In genomic region chr17:5000871-5001270, GRCm38 (mm10) we compare ENCODE assay signal across 8 mouse cellular contexts. TPM values are rescaled to one million over a fixed set of nuclear protein-coding genes. Genes with fewer than 3 reads are reported as not detected.
DNase-seq lines count a peak whose midpoint lies in the region; ATAC-seq and TF ChIP-seq lines count a peak whose summit lies in the region.

No protein-coding gene starts in this region.

- no peaks in the 10 kb centered on the region for H3K27me3 ChIP-seq in neural tube, embryonic 12.5 days (replicated peaks)
- H3K27me3 ChIP-seq in limb, embryonic 14.5 days (ENCODE audit: control insufficient read depth, insufficient read depth, low read length): no peaks in the 10 kb centered on the region

- H3K4me3 ChIP-seq in neural tube, embryonic 12.5 days: no peak overlapping the region
- no peak overlapping the region for H3K4me3 ChIP-seq in limb, embryonic 14.5 days (replicated peaks; ENCODE audit: low read length)

- ATAC-seq in neural tube, embryonic 12.5 days (ENCODE audit: low FRiP score, low read depth): no peak
- ATAC-seq in limb, embryonic 14.5 days (ENCODE audit: low FRiP score, low read depth): no peak

- no peaks in the 10 kb centered on the region for H3K9me3 ChIP-seq in neural tube, embryonic 12.5 days
- no peaks in the 10 kb centered on the region for H3K9me3 ChIP-seq in limb, embryonic 14.5 days (ENCODE audit: control insufficient read depth, low read length)

- no peaks in the 10 kb centered on the region for H3K36me3 ChIP-seq in neural tube, embryonic 12.5 days
- H3K36me3 ChIP-seq in limb, embryonic 14.5 days (ENCODE audit: control insufficient read depth, insufficient read depth, low read length): no peaks in the 10 kb centered on the region

- DNase-seq in cerebellum, adult 18-20 months: peak; percentile 41 to 56
- no peak for DNase-seq in cerebellum, postnatal 10 days
- no peak for DNase-seq in neural tube, embryonic 10.5 days (ENCODE audit: extremely low spot score, low spot score)
- DNase-seq in limb, embryonic 14.5 days (ENCODE audit: low spot score): no peak
- DNase-seq in spleen, adult 12 weeks (ENCODE audit: low spot score): no peak
- DNase-seq in urinary bladder, postnatal 36 days (ENCODE audit: low spot score in 2 of 2): no peak
- no peak for DNase-seq in left cerebral cortex, postnatal 10 days (ENCODE audit: extremely low spot score in 1 of 2, low spot score in 2 of 2)

- TF ChIP-seq POLR2A in limb, embryonic 14.5 days (IDR thresholded peaks at IDR 0.05; ENCODE audit: borderline replicate concordance, extremely low read depth, insufficient read depth, insufficient read length): no peak

- 58% methylated on average over 7 of the region's 7 CpGs for WGBS in neural tube, embryonic 12.5 days
- 38% methylated on average over 7 of the region's 7 CpGs for WGBS in limb, embryonic 14.5 days

- intact Hi-C loops in left cerebral cortex, postnatal 10 days (cut with DNase I): no loop called here

- H3K9ac ChIP-seq in neural tube, embryonic 12.5 days: 0 out of 2 replicates have a peak overlapping the region, but pooled peaks have one; percentile 21
- H3K9ac ChIP-seq in limb, embryonic 14.5 days (ENCODE audit: low read depth, low read length, severe bottlenecking): no peak overlapping the region

- no peak overlapping the region for H3K27ac ChIP-seq in neural tube, embryonic 12.5 days
- H3K27ac ChIP-seq in limb, embryonic 14.5 days (replicated peaks; ENCODE audit: low read depth, low read length): no peak overlapping the region

- peak overlapping the region; percentile 44 for H3K4me2 ChIP-seq in neural tube, embryonic 12.5 days (replicated peaks)
- H3K4me2 ChIP-seq in limb, embryonic 14.5 days (replicated peaks; ENCODE audit: low read depth, low read length, severe bottlenecking): peak overlapping the region; percentile 15; the same call in 1 of the 2 replicates

- peaks cover 64% of the 10 kb centered on the region for H3K4me1 ChIP-seq in neural tube, embryonic 12.5 days
- peaks cover 51% of the 10 kb centered on the region for H3K4me1 ChIP-seq in limb, embryonic 14.5 days (ENCODE audit: control insufficient read depth, insufficient read depth, low read length)

RNA-seq across cellular contexts. Expression of gene Arid1b, which starts 6.7 kb away (rescaled TPM):
- polyA plus RNA-seq in neural tube, embryonic 12.5 days (2016; fragmentation: Nextera tagmentation; extraction: Ambion mirVana): 18.6 and 18.7 TPM in 2 replicates
- polyA plus RNA-seq in limb, embryonic 14.5 days (2012; rRNA removed): 20.5 and 26.1 TPM in 2 replicates
- polyA plus RNA-seq in limb, embryonic 14.5 days (2014; fragmentation: Nextera tagmentation; extraction: Ambion mirVana): 14.7 and 16.4 TPM in 2 replicates
- 10 to 100 TPM; 77.4 to 83.3 TPM for total RNA-seq in left cerebral cortex, postnatal 10 days (2021)

Comparison
In these comparisons a context has a peak if more than half of its experiments do, and no peak if none do; other contexts are left out.
1. DNase-seq: peak in cerebellum, adult 18-20 months (2 of 2); none in cerebellum, postnatal 10 days (0 of 2), neural tube, embryonic 10.5 days (single experiment), limb, embryonic 14.5 days (single experiment), spleen, adult 12 weeks (single experiment), urinary bladder, postnatal 36 days (0 of 2) and left cerebral cortex, postnatal 10 days (0 of 2).